Mouse (Mus musculus): ENCODE measurements around the gene Pld2.

- TF ChIP-seq POLR2A (IDR thresholded peaks at IDR 0.05; ENCODE audit: insufficient read depth, low read depth, low read length) (0 out of 2 replicates have a peak, but pooled peaks have one; percentile 49), EP300 (IDR thresholded peaks at IDR 0.05; ENCODE audit: insufficient read depth, low read depth, low read length) (no peak)
Measured at GRCm38 (mm10) chr11:70520178-70520769, 19.6 kb upstream of the Pld2 start.
